Mouse (Mus musculus): ENCODE results near the gene Gpr61.

The Gpr61 gene

DNA sequence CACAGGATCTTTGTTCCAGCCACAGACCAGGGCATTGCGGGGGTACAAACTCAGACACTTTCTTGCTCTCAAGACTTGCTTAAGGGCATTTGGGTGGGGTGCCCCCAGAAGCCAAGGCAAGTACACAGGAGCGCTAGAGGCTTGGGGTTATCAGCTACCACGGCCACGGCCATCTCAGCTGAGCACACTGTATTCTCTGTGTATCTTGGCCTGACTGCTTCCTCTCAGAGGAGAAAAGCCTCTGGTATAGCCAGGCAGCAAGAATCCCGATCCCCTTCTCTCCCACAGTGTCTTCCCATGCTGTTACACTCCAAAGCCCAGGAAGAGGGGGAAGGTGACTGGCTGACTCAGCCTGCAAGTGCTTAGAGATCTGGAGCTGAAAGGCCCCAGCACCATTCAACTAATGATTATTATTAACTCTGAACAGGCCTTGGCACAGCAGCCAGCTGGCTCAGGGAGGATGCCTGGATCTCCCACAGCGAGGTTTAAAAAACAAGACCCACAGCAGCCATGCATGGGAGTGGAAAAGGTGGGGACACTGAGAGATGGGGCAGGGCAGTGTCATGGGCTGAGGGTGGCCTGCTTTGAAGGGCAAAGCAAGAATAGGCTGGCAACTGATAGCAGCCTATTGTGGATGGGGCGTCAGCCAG is 41.4 kb upstream of the Gpr61 start:
- no peaks in the 10 kb centered on the region for H3K9me3 ChIP-seq (ENCODE audit: low read length)
- H3K4me3 ChIP-seq (replicated peaks; ENCODE audit: low read length), result no peak overlapping the region
- H3K4me1 ChIP-seq (replicated peaks; ENCODE audit: low read depth, low read length), result peaks cover 46% of the 10 kb centered on the region
- H3K36me3 ChIP-seq (ENCODE audit: insufficient read depth, low read length), result peaks cover 31% of the 10 kb centered on the region
- no peaks in the 10 kb centered on the region for H3K27me3 ChIP-seq (ENCODE audit: insufficient read depth, low read length)
- TF ChIP-seq POU5F1 (IDR thresholded peaks at IDR 0.05; ENCODE audit: borderline replicate concordance, low read length) (no peak), CTCF (conservative IDR thresholded peaks at IDR 0.05; ENCODE audit: low read length) (no peak), NANOG (IDR thresholded peaks at IDR 0.05; ENCODE audit: borderline replicate concordance, low read length) (no peak)

DNA sequence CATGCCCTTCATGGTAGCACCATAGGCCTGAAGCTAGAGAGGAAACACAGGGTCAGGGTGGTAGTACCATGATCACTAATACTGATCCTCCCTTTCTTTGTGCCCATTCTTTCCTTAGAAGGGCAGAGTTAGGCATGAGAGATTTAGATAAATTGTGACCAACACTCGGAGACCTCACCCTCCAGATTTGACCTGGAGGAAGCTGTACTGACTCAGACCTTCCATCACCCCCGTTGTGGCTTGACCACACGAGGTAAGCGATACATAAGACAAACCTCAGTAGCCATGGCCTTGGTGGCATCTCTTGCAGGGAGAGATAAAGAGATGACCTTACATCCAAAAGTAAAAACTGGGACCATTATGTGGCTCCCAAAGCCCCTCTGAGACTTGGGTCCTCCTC is 40.6 kb upstream of the Gpr61 start:
- no peak for TF ChIP-seq NANOG (IDR thresholded peaks at IDR 0.05; ENCODE audit: borderline replicate concordance, low read length)
- no peaks in the 10 kb centered on the region for H3K27me3 ChIP-seq (ENCODE audit: insufficient read depth, low read length)
- peaks cover 31% of the 10 kb centered on the region for H3K36me3 ChIP-seq (ENCODE audit: insufficient read depth, low read length)
- peaks cover 52% of the 10 kb centered on the region for H3K4me1 ChIP-seq (replicated peaks; ENCODE audit: low read depth, low read length)
- no peak overlapping the region for H3K4me3 ChIP-seq (replicated peaks; ENCODE audit: low read length)
- H3K9me3 ChIP-seq (ENCODE audit: low read length), result no peaks in the 10 kb centered on the region

DNA sequence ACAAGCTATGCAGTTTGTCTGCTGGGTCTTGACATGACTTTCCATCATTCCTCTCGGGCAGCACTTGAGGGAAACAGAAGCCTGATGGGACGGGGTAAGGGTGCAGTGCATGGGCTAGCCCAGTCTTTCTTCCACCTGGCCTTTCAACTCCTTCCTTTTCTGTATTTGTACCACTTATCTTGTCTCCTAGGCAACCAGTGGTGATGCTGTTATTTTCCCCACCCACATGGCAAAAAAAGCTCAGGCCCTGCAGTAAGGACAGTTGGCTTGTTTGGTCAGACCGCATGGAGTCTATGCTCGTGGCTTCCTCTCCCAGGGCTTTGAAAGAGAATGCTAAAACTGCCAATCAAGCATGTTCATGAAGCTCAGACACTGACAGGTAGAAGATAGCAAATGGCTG is 39.0 kb upstream of the Gpr61 start:
- peaks cover 56% of the 10 kb centered on the region for H3K4me1 ChIP-seq (replicated peaks; ENCODE audit: low read depth, low read length)
- peaks cover 23% of the 10 kb centered on the region for H3K36me3 ChIP-seq (ENCODE audit: insufficient read depth, low read length)
- H3K4me3 ChIP-seq (replicated peaks; ENCODE audit: low read length), result no peak overlapping the region
- H3K27me3 ChIP-seq (ENCODE audit: insufficient read depth, low read length), result 0 out of 2 replicates have a peak, but pooled peaks cover under 1% of the 10 kb centered on the region
- TF ChIP-seq CTCF (conservative IDR thresholded peaks at IDR 0.05; ENCODE audit: low read length), result no peak
- TF ChIP-seq POU5F1 (IDR thresholded peaks at IDR 0.05; ENCODE audit: borderline replicate concordance, low read length), result no peak
- no peak for TF ChIP-seq NANOG (IDR thresholded peaks at IDR 0.05; ENCODE audit: borderline replicate concordance, low read length)
- no peaks in the 10 kb centered on the region for H3K9me3 ChIP-seq (ENCODE audit: low read length)

DNA sequence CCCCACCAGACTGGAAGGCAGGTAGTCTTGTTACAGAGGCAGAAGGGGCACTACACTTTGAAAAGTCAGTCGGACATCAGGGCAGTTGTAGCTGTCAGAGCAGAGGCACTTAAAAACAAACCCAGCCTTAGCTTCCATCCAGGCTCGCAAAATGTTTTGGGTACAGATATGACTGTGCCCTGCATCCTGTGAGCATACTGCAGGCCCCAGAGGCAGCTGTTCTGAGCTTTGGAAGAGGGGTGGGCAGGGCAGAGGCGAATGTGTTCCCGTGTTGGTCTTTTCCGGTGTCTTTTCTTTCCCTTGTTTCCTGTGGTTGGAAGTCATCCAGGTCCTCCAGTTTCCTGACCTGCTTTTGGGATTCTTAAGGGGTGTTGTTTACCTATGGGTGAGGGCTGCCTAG is 35.2 kb upstream of the Gpr61 start:
- peaks cover 70% of the 10 kb centered on the region for H3K4me1 ChIP-seq (replicated peaks; ENCODE audit: low read depth, low read length)
- H3K27me3 ChIP-seq (ENCODE audit: insufficient read depth, low read length), result peaks cover 34% of the 10 kb centered on the region
- H3K4me3 ChIP-seq (replicated peaks; ENCODE audit: low read length), result 0 out of 2 replicates have a peak overlapping the region, but pooled peaks have one; percentile 1
- TF ChIP-seq POU5F1 (IDR thresholded peaks at IDR 0.05; ENCODE audit: borderline replicate concordance, low read length) (no peak), NANOG (IDR thresholded peaks at IDR 0.05; ENCODE audit: borderline replicate concordance, low read length) (no peak), CTCF (conservative IDR thresholded peaks at IDR 0.05; ENCODE audit: low read length) (no peak)
- no peaks in the 10 kb centered on the region for H3K9me3 ChIP-seq (ENCODE audit: low read length)
- H3K36me3 ChIP-seq (ENCODE audit: insufficient read depth, low read length), result peaks cover 14% of the 10 kb centered on the region

DNA sequence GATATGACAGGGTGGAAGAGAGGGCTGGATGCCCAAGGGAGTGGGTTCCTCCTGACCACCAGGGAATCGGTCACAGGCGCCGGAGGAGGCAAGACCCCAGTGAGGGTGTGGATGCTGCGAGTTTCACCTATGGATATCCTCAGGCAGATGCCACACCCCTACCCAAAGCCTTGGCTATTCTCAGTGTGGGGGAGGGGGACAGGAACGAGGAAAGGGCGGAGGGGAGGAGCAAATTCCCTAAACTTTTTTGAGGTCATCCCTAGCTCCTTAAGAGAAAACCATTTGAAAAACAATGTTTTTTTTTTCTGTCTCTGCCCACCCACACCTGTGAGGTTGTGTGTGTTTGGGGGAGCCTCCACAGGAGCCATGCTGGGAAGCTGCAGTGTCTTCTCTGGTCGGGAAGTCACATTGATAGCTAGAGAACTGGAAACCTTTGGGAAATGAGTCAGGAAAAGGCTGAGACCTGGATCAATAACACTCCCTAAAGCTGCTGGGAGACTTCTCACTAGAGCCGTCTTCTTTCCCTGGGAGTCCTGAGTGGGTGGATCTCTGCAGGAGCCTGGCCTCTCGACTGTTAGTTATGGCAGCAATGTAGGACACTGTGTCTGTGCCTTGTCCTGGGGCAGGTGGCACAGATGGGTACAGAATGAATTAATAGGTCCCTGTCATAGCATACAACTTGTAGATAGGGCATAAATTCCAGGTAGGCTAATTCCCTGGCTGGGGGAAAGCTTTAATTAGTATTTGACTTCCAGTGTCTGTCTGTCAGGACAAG is 34.2 kb upstream of the Gpr61 start:
- H3K36me3 ChIP-seq (ENCODE audit: insufficient read depth, low read length), result peaks cover 12% of the 10 kb centered on the region
- H3K4me1 ChIP-seq (replicated peaks; ENCODE audit: low read depth, low read length), result peaks cover 63% of the 10 kb centered on the region
- TF ChIP-seq CTCF (conservative IDR thresholded peaks at IDR 0.05; ENCODE audit: low read length) (no peak), NANOG (IDR thresholded peaks at IDR 0.05; ENCODE audit: borderline replicate concordance, low read length) (no peak), POU5F1 (IDR thresholded peaks at IDR 0.05; ENCODE audit: borderline replicate concordance, low read length) (no peak)
- H3K4me3 ChIP-seq (replicated peaks; ENCODE audit: low read length), result peak overlapping the region; percentile 64
- H3K9me3 ChIP-seq (ENCODE audit: low read length), result no peaks in the 10 kb centered on the region; the same call in 1 of the 2 replicates
- H3K27me3 ChIP-seq (ENCODE audit: insufficient read depth, low read length), result peaks cover 43% of the 10 kb centered on the region

DNA sequence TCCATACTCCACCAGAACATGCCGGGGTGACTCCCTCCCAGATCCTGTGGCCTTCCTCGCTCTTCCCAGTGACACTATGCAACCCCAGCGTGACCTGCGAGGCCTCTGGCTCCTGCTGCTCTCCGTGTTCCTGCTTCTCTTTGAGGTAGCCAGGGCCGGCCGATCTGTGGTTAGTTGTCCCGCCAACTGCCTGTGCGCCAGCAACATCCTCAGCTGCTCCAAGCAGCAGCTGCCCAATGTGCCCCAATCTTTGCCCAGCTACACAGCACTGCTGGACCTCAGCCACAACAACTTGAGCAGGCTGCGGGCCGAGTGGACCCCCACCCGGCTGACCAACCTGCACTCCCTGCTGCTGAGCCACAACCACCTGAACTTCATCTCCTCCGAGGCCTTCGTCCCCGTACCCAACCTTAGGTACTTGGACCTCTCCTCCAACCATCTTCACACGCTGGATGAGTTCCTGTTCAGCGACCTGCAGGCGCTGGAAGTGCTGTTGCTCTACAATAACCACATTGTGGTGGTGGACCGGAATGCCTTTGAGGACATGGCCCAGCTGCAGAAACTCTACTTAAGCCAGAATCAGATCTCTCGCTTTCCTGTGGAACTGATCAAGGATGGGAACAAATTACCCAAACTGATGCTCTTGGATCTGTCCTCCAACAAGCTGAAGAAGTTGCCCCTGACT is 32.6 kb upstream of the Gpr61 start:
- TF ChIP-seq CTCF (conservative IDR thresholded peaks at IDR 0.05; ENCODE audit: low read length) (no peak), NANOG (IDR thresholded peaks at IDR 0.05; ENCODE audit: borderline replicate concordance, low read length) (no peak), POU5F1 (IDR thresholded peaks at IDR 0.05; ENCODE audit: borderline replicate concordance, low read length) (no peak)
- Histone ChIP-seq H3K4me1 (replicated peaks; ENCODE audit: low read depth, low read length) (peaks cover 55% of the 10 kb centered on the region), H3K36me3 (ENCODE audit: insufficient read depth, low read length) (peaks cover 10% of the 10 kb centered on the region), H3K9me3 (ENCODE audit: low read length) (no peaks in the 10 kb centered on the region; the same call in 1 of the 2 replicates), H3K27me3 (ENCODE audit: insufficient read depth, low read length) (peaks cover 48% of the 10 kb centered on the region), H3K4me3 (replicated peaks; ENCODE audit: low read length) (peak overlapping the region; percentile 88)

DNA sequence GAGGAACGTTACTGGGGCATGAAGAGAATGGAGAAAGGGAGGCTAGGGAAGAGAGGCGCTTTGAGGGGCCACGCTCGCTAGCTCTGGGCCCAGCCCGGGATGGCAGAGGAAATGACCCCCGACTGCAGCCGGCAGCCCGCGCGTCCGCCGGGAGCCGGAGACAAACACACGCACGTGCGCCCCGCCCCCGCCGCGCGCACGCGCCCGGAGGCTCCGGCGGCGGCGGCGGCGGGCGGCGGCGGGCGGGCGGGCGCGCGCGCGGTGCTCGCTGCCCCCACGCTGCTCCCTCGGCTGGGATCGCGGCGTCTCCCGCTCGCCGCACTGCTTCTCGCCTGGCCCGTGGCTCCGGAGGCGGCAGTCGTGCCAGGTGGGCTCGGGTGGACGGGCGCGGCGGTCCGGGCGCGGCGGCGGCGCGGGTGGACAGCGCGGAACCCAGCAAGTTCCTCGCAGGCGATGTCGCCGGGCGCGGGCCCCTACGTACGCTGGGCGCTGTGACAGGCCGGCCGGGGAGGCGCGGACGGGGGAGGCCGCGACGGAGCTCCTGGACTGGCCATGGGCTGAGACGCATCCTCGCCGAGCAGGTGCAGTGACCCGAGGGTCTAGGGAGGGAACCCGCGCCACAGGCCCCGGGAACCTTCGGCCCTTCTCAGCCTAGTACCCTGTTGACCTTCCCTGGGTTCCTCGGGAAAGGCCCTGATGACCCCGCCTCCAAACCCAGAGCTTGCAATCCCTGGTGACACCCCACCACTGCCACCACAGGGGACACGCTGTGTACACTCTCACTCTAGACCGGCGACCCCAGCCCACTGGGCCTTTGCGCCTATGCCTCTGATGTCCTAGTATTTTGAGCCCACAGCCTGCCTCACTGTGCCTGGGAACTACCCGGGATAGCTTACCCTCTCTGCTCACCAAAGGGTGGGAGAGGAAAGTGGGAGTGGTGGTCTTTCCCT is 31.7 kb upstream of the Gpr61 start, which contains the start of gene Amigo1:
Amigo1 (plus strand) TSS at position 238 of the 950 bp plus-strand sequence.
- no peaks in the 10 kb centered on the region; the same call in 1 of the 2 replicates for H3K9me3 ChIP-seq (ENCODE audit: low read length)
- peaks cover 48% of the 10 kb centered on the region for H3K27me3 ChIP-seq (ENCODE audit: insufficient read depth, low read length)
- peak within 1 kb of the TSS; percentile 88 for H3K4me3 ChIP-seq (replicated peaks; ENCODE audit: low read length)
- TF ChIP-seq NANOG (IDR thresholded peaks at IDR 0.05; ENCODE audit: borderline replicate concordance, low read length) (no peak), CTCF (conservative IDR thresholded peaks at IDR 0.05; ENCODE audit: low read length) (no peak), POU5F1 (IDR thresholded peaks at IDR 0.05; ENCODE audit: borderline replicate concordance, low read length) (no peak)
- H3K36me3 ChIP-seq (ENCODE audit: insufficient read depth, low read length), result peaks cover 4% of the 10 kb centered on the region; the same call in 1 of the 2 replicates
- peaks cover 59% of the 10 kb centered on the region for H3K4me1 ChIP-seq (replicated peaks; ENCODE audit: low read depth, low read length)
